Mouse (Mus musculus) E14TG2a.4 (cell line): ENCODE results near the gene Pkig.

Source experiments
- CTCF ChIP-seq: conservative IDR thresholded peaks from 2 replicates; pipeline ENCODE4 v1.5.1; 2014; ENCODE audit warnings: low read length
- POU5F1 ChIP-seq: IDR thresholded peaks from 2 replicates; pipeline ENCODE4 v1.6.1; 2014; ENCODE audit warnings: low read length, borderline replicate concordance

- TF ChIP-seq CTCF (no peak), POU5F1 (no peak)
These were observed 91.7 kb downstream of the Pkig start, which contains the start of gene Ada for GRCm38 (mm10) chr2:163749647-163750611.
